Mouse (Mus musculus) C2C12 (cell line): ENCODE measurements around the gene Mettl3.

Source experiments
- CTCF ChIP-seq: IDR thresholded peaks from one replicate; pipeline ENCODE4 v1.5.1; 2011; ENCODE audit not compliant: control insufficient read depth, insufficient read depth, insufficient read length
- FOSL1 ChIP-seq: IDR thresholded peaks from one replicate; pipeline ENCODE4 v1.8.0; 2011; ENCODE audit warnings: mild to moderate bottlenecking, low read length; ENCODE audit not compliant: poor library complexity, insufficient read depth, severe bottlenecking
- MAX ChIP-seq: IDR thresholded peaks from one replicate; pipeline ENCODE4 v1.6.1; 2011; ENCODE audit warnings: mild to moderate bottlenecking, control low read depth
- USF1 ChIP-seq: IDR thresholded peaks from one replicate; pipeline ENCODE4 v1.6.1; 2011; ENCODE audit warnings: low read depth, mild to moderate bottlenecking, control low read depth, moderate library complexity

- peak; percentile 16 for TF ChIP-seq CTCF
- no peak for TF ChIP-seq MAX
- no peak for TF ChIP-seq USF1
- no peak for TF ChIP-seq FOSL1
Measured at GRCm38 (mm10) chr14:52338751-52339511, 34.0 kb upstream of the Mettl3 start.
